In the genomic region with DNA sequence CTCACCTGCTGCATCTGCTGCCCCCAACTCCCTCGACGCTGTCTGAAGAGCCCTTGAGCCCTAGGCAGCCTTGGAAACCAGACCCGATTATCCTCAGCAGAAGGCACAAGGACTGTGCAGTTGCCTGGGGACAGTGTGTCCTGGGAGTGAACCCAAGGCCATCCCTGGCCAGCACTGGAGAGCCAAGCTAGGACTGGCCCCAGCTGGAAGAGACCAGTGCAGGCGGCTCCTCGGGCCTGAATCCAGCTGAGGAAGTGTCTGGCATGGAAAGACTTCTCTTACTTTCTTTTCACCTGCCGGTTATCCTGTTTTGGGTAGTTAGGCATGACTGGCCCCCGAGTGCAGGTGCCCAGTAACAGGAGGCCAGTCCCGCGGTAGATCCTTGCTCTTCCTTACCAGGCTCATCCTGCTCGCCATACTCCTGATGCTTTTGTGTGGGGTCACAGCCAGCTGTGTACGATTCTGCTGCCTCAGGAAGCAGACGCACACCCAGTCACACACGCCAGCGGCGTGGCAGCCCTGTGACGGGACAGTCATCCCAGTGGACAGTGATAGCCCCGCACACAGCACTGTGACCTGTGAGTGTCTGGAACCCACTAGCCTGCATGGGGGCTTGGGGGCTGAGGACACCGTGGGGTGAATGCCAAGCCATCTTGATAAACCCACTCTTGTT, we compare ENCODE assay signal across 8 mouse cellular contexts. TPM values are rescaled to one million over a fixed set of nuclear protein-coding genes. Genes with fewer than 3 reads are reported as not detected.
A peak's percentile ranks its signal among the peaks of the same experiment; 100 is the strongest.
DNase-seq lines count a peak whose midpoint lies in the region; ATAC-seq lines count a peak whose summit lies in the region.

No protein-coding gene starts in this region.

- no peak overlapping the region for H3K4me3 ChIP-seq in limb, embryonic 12.5 days (replicated peaks)
- no peak overlapping the region for H3K4me3 ChIP-seq in hindbrain, embryonic 10.5 days
- no peak overlapping the region for H3K4me3 ChIP-seq in hindbrain, embryonic 13.5 days

- H3K27me3 ChIP-seq in limb, embryonic 12.5 days, result peaks cover 38% of the 10 kb centered on the region
- peaks cover 31% of the 10 kb centered on the region for H3K27me3 ChIP-seq in hindbrain, embryonic 10.5 days (ENCODE audit: insufficient read depth, poor library complexity, severe bottlenecking)
- H3K27me3 ChIP-seq in hindbrain, embryonic 13.5 days, result peaks cover 6% of the 10 kb centered on the region; the same call in 1 of the 2 replicates

- H3K27ac ChIP-seq in limb, embryonic 12.5 days, result no peak overlapping the region
- H3K27ac ChIP-seq in hindbrain, embryonic 10.5 days, result no peak overlapping the region
- no peak overlapping the region for H3K27ac ChIP-seq in hindbrain, embryonic 13.5 days

- H3K9me3 ChIP-seq in limb, embryonic 12.5 days, result no peaks in the 10 kb centered on the region
- H3K9me3 ChIP-seq in hindbrain, embryonic 10.5 days, result no peaks in the 10 kb centered on the region
- no peaks in the 10 kb centered on the region for H3K9me3 ChIP-seq in hindbrain, embryonic 13.5 days

- WGBS in limb, embryonic 12.5 days, result 76% methylated on average over 18 of the region's 18 CpGs
- 79% methylated on average over 18 of the region's 18 CpGs for WGBS in hindbrain, embryonic 10.5 days
- 87% methylated on average over 18 of the region's 18 CpGs for WGBS in hindbrain, embryonic 13.5 days

- peak; percentile 40 to 56 for DNase-seq in left cerebral cortex, postnatal 14 days (ENCODE audit: low spot score in 2 of 2)
- DNase-seq in left cerebral cortex, adult 9 months (ENCODE audit: low spot score in 2 of 2), result no peak
- DNase-seq in adrenal gland, postnatal 36 days, result peak; percentile 73 to 79
- peak; percentile 68 for DNase-seq in heart, adult 8-10 months (ENCODE audit: low spot score)
- no peak for DNase-seq in hindbrain, embryonic 10.5 days (ENCODE audit: low spot score)
- DNase-seq in retina, embryonic 14.5 days (ENCODE audit: low spot score), result no peak

- intact Hi-C loops in left cerebral cortex, postnatal 14 days (cut with DNase I), result no loop called here

- H3K4me2 ChIP-seq in limb, embryonic 12.5 days, result 0 out of 2 replicates have a peak overlapping the region, but pooled peaks have one; percentile 55
- no peak overlapping the region for H3K4me2 ChIP-seq in hindbrain, embryonic 13.5 days

- no peak overlapping the region for H3K9ac ChIP-seq in limb, embryonic 12.5 days (replicated peaks)
- no peak overlapping the region for H3K9ac ChIP-seq in hindbrain, embryonic 13.5 days

- peaks cover 5% of the 10 kb centered on the region for H3K4me1 ChIP-seq in limb, embryonic 12.5 days (replicated peaks)
- peaks cover 15% of the 10 kb centered on the region for H3K4me1 ChIP-seq in hindbrain, embryonic 10.5 days (replicated peaks)
- peaks cover 6% of the 10 kb centered on the region for H3K4me1 ChIP-seq in hindbrain, embryonic 13.5 days (replicated peaks)

- no peak for ATAC-seq in limb, embryonic 12.5 days (ENCODE audit: insufficient number of reproducible peaks, insufficient read depth, low FRiP score, low TSS enrichment, low read depth)
- ATAC-seq in hindbrain, embryonic 13.5 days (ENCODE audit: low FRiP score), result no peak

- no peaks in the 10 kb centered on the region for H3K36me3 ChIP-seq in limb, embryonic 12.5 days
- H3K36me3 ChIP-seq in hindbrain, embryonic 10.5 days, result no peaks in the 10 kb centered on the region
- H3K36me3 ChIP-seq in hindbrain, embryonic 13.5 days, result no peaks in the 10 kb centered on the region

RNA-seq across cellular contexts. Expression of gene Tmem52, which starts 0.8 kb away (rescaled TPM):
- total RNA-seq in left cerebral cortex, postnatal 14 days (2021), result 1 to 10 TPM; 1.2 to 2.9 TPM
- 10 to 100 TPM in 1 of 2 experiments, 1 to 10 TPM in 1; 8.3 to 10.8 TPM for total RNA-seq in adrenal gland, postnatal 36 days (2021)
- total RNA-seq in heart, adult 8-10 months (2022), result 1 to 10 TPM; 4.2 to 9.6 (median 6.2) TPM
- polyA plus RNA-seq in limb, embryonic 12.5 days (2016; fragmentation: Nextera tagmentation; extraction: Ambion mirVana), result not detected in 2 replicates
- polyA plus RNA-seq in hindbrain, embryonic 10.5 days (2016; fragmentation: Nextera tagmentation; extraction: Ambion mirVana), result 0.22 TPM in 1 of 2 replicates, not detected in the other
- not detected in 2 replicates for polyA plus RNA-seq in hindbrain, embryonic 13.5 days (2015; fragmentation: Nextera tagmentation; extraction: Ambion mirVana)

RNA-seq across cellular contexts. Expression of gene Gnb1, which starts 21.4 kb away (rescaled TPM):
- 1,000 to 10,000 TPM in 1 of 2 experiments, 100 to 1,000 TPM in 1; 991 to 1,025 TPM for total RNA-seq in left cerebral cortex, postnatal 14 days (2021)
- 100 to 1,000 TPM; 444 to 453 TPM for total RNA-seq in adrenal gland, postnatal 36 days (2021)
- 100 to 1,000 TPM; 136 to 150 (median 142) TPM for total RNA-seq in heart, adult 8-10 months (2022)
- polyA plus RNA-seq in limb, embryonic 12.5 days (2016; fragmentation: Nextera tagmentation; extraction: Ambion mirVana), result 538 and 556 TPM in 2 replicates
- polyA plus RNA-seq in hindbrain, embryonic 10.5 days (2016; fragmentation: Nextera tagmentation; extraction: Ambion mirVana), result 633 and 670 TPM in 2 replicates
- polyA plus RNA-seq in hindbrain, embryonic 13.5 days (2015; fragmentation: Nextera tagmentation; extraction: Ambion mirVana), result 1,012 and 1,052 TPM in 2 replicates

Comparison
In these comparisons a context has a peak if more than half of its experiments do, and no peak if none do; other contexts are left out.
1. DNase-seq: peak in left cerebral cortex, postnatal 14 days (2 of 2), adrenal gland, postnatal 36 days (2 of 2) and heart, adult 8-10 months (single experiment); none in left cerebral cortex, adult 9 months (0 of 2), hindbrain, embryonic 10.5 days (single experiment) and retina, embryonic 14.5 days (single experiment).